Mouse (Mus musculus) cerebellum, adult 9-11 months (tissue): ENCODE data around the gene Hck.

ENCODE experiments used
- DNase-seq: peaks from one replicate; pipeline ENCODE4 v3.0.0; 2022

The Hck gene

DNA sequence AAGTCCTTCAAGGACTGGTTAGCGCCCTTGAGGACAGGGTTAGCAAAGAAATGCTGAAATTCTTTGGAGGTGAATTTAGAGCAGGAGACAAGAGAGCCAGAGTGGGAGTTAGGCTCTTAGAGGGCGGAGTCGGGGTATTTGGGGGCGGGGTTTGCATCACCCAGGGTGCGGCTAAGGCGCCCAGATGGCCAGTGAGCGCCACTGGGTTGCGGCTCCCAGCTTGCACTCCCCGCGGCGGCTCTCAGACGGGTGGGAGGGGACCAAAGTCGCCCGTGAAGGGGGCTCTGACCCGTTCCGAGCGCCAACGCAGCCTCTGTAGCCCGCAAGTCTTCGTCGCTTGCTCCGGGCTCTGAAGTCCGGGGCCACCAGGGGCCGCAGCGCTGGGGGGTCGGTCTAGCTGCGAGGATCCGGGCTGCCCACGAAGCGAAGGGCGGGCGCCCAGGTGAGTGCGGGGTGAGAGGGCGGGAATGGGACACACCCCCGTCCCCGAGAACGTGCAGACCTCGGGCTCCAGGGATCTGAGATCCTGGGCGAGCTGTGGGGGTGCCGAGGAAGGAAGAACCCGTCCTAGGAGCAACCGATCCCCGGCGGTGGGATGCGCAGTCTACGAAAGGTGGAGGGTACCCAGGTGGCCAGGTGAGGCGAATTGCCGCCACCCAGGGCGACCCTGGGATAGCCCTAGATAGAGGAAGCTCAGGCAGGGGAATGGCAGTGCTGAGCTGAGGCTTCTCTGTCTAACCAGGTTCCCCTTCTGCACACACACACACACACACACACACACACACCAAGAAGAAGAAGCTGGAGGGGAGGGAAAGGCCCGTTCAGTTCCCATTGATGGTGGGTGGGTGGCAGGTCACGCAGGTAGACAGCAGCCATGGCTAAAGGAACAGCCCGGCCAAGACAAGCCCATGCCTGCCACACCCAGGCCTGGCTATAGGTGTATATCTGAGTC lies at the start of gene Hck:
Gene Hck, plus strand, starts transcription at position 156 of the 952 bp plus-strand sequence.
- DNase-seq: no peak

DNA sequence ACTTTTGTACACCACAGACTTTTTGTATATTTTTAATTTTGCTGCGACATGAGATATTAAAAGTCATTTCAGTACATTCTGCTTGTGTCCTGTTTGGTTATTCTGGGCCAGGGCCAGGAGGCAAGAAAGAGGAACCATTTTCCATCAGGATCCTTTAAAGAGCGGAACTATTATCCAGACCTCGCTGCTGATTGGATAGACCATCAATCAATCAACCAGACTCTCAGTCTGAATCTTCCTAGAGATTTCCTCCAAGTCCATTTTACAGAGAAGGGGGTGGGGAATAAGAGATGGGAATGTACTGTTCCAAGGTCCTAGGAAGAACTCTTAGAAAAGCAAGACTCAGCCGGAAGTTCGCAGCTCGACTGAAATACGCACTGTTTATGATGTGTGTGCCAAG lies 48.1 kb upstream of the Hck start:
- DNase-seq: no peak

DNA sequence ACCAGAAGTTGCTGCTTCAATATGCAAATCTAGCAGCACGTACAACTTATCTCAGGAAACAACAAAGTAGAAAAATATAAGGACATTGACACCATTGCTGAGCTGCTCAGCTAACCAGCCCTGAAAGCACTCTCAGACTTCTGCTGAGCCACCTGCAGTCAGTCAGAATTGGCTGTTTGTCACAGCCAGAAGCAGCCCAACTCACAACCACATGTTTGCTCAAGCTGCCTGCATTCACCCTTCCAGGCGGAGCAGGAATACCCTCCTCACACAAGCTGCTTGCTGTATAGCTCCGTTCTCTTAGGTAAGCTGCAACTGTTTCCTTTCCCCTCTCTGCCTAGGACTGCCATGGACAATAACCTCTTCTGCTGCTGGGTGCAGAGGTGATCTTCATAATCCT lies 44.9 kb upstream of the Hck start:
- no peak for DNase-seq

DNA sequence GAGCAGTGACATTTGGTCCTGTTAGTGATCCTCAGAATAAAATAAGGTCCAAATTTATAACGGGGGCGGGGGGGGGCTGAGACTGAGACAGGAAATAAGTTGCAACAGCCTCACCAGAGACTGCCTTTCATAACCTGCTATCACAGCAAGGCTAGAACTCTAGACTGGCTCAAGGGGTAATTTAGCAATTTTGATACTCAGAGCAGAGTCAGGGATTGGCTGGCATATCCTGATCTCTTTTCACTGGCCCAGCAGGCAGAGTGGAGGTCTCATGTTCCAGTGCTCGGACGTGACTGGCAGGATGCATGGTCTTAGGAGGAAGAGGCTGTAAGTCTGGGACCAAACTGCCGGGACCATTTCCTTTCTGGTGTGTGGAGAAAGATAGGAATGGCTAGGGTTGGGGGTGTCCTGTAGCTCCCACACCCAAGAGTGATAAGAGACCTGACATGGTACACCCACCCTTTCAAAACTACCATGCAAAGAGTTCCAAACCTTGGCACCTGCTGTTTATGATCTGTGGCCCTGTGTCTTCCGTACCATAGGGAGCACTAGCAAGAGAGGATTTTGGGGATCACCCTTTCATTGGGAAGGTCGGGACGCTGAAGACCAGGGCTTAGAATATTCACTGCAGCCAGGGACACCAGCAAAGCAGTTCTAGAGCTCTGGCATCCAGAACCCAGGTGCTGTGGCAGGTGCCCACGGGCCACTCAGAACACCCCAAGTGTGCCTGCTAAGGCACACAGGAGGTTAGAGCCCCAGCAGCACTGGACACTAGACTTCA lies 43.9 kb upstream of the Hck start:
- no peak for DNase-seq

DNA sequence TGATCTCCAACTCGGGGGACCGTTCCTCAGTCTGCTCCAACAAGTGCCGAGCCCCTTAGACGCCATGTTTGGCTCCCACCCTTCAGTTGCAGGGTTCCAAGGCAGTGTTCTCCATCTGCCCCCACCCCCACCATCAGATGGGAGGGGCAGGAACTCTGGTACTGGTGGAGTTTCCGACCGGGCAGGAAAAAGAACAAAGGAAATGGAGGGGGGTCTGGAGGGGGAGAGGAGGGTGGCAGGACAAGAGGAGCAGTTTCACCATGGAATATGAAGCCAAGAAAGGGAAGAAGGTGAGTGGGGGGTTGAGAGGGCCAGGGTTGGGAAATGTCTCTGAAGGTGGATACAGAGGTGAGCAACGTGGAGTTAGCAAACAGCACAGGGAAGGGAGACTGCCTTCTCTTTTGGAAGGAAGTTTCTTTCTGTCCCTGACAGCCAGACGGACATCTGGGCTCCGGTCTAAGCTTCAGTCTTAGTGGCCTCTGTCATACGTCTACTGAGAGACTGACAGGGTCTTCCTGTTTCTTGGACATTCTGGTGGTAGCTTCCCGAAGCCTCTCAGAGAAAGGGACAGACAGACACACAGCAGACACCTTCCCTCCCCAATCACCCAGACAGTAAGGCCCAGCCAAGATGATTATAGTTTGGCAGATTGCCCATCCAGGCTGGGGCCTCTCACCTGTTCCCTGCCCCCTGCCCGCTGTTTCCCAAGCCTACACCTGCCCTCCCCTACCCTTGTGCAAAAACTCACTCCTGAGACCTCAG lies 42.3 kb upstream of the Hck start, which contains the start of gene Ccm2l:
Gene Ccm2l, plus strand, starts transcription at position 209 of the 762 bp plus-strand sequence.
- DNase-seq: no peak

- DNase-seq: no peak
Observed at GRCm38 (mm10) chr2:153066991-153067390, 41.3 kb upstream of the Hck start.

DNA sequence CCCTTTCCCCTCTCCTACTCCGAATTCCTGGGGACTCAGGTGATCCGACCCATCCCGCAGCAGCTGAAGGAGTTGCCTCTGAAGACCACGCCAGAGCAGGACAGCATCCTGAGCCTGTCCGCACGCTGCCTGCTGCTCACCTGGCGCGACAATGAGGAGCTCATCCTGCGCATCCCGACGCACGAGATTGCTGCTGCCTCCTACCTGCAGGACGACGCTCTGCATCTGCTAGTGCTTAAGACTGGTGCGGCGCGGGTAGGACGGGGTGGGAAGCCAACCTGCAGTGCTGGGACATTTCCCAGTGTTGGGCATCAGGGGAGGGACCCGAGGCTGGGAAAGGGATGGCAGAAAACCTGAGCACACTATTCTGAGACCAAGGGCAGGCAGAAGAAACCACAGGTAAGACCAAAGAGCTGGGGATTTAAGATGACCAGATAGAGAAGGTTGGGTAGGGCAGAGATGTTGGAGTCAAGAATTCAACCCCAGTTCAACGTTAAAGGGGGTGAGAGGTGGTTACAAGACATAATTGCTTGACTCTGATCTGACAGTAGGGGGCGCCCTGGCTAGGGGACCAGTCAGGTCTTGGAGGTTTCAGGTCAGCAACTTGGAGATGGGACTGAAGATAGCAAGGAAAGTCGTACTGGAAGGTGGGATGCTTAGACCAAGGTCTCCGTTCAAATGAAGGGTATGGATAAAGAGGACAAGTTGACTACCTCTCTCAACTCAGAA lies 37.3 kb upstream of the Hck start:
- peak; percentile 59 for DNase-seq

- DNase-seq: peak; percentile 46
Observed at GRCm38 (mm10) chr2:153071491-153072184, 36.6 kb upstream of the Hck start.

DNA sequence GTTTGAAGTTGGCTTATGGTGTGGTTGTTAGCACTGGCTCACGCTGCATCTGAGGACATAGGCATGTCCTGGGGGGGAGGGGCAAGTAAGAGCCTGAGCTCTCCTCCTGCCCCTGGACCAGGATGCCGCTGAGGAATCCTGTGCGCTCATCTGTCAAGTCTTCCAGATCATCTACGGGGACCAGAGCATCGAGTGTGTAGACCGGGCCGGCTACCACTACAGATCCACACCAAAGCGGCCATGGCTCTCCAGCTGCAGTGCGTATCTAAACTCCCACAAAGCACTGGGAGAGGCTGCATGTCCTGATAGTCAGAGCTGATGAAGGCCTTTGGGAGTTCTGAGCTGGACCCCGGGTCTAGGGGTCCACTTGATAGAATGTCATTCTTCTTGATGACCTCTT lies 33.6 kb upstream of the Hck start:
- DNase-seq: peak; percentile 3

DNA sequence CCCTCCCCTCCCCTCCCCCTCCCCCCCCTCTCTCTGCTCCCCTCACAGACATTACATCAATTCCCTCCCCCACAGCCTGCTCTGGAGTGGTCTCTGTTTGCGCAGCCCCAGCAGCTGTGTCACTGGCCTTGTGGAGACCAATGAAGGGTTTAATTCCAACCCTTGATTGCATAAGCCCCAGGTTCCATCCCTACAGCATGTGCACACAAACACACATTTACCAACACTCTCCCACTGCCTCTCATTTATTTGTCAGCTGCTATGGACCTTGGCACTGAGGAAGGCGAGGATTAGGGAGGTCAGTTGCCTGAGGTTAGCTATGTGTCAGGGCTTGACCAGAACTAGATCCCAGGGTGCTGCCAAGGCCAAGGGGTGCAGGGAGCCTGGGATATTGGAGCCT lies 32.3 kb upstream of the Hck start:
- peak; percentile 1 for DNase-seq

GRCm38 (mm10) chr2:153080841-153081523 lies 27.3 kb upstream of the Hck start:
- DNase-seq: peak; percentile 79

GRCm38 (mm10) chr2:153081866-153082265 lies 26.4 kb upstream of the Hck start:
- DNase-seq: peak; percentile 8

DNA sequence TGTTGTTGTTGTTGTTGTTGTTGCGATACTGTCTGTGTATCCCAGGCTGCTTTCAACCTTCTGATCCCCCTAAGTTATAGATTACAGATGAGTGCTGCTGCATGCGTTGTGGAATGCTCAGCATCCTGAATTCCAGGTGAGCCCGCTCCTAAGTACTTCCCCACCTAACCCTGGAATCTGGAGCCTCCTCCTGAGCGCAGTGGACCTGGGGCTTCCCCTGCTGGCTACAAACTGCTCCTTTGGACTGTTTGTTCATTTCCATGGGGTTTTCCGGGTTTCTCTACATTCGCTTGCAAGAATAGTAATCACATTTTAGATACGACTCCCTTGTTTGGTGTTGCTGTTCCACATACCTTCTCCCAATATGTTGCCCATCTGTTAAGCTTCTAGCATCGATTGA lies 25.0 kb upstream of the Hck start:
- peak; percentile 1 for DNase-seq

GRCm38 (mm10) chr2:153083824-153084223 lies 24.4 kb upstream of the Hck start:
- DNase-seq: peak; percentile 0

- peak; percentile 1 for DNase-seq
Observed at GRCm38 (mm10) chr2:153084261-153084976, 23.8 kb upstream of the Hck start.

DNA sequence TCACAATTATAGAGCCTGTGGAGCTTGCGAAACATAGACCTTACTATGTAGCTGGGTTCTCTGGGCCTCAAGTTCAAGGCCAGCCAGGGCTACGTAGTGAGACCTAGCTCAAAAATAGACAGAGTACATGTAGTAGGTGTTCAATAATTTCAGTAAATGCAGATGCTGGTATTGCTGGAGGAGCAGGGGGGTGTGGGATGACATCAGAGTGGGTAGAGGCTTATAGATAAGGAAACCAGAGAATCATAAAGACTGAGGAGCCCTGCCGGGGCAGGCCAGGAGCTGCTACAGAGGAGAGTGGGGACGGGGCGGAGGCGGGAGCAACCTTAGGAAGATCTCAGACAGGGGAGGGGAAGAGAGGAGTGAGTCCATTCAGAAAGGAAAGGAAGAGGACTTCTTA lies 22.7 kb upstream of the Hck start:
- no peak for DNase-seq

GRCm38 (mm10) chr2:153086166-153086565 lies 22.1 kb upstream of the Hck start:
- DNase-seq: peak; percentile 1

DNA sequence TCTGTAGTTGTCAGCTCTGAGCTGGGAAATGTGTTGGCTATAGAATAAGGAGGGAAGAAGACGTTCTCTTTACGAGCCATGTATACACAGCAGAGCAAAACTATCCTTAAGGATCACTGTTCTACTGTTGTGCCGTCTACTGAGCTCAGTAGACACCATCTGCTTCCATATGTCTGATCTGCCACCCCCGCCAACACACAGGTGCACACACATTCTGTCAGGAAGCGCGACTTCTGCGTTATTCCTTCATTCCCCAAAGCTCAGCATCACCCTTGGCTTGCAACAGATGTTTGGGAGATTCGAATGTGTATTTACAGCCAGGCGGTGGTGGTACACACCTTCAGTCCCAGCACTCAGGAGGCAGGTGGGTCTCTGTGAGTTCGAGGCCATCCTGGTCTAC lies 21.2 kb upstream of the Hck start:
- DNase-seq: no peak

DNA sequence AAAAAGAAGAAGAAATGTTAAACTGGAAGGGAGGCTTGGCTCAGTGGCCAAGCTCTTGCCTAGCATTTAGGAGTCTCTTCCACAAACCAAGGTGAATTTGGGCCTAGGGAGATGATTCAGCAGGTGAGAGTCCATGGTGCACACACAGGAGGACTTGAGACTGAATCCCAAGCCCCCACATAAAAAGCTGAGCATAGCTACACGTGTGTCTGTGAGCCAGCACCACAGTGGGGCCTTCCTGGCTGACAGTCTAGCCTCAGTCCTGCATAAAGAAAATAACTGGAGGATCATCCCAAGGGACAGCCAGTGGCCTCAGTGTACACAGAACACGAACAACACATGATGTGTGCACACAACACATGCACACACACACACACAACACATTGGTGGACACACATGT lies 19.0 kb upstream of the Hck start:
- no peak for DNase-seq

DNA sequence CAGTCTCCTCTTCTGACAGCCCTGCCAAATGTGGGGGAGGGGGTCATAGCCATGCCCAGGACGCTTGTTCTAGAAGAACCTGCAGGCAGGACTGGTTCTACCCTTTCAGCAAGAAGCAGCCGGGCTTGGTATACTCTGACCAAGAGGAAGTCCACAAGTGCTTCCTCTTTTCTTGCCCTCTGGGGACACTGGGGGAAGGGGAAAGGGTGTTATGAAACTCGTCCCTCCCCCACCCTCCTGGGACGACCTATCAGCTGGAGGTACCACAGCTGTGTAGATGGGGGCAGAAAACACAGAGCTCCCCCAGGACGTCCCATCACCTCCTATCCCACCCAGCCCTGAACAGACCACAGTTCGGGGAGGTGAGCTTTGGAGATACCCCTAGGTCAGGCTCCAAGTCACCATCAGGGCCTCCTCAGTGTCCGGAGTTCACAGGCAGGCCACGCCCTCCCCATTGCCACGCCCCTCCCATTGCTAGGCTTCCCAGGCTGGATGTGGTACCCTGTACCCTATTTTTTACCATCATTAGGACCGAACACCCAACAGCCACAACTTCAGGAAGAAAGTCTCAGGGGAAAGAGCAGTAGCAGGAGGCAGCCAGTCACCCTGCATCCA lies 17.6 kb upstream of the Hck start:
- no peak for DNase-seq
